In the genomic region with DNA sequence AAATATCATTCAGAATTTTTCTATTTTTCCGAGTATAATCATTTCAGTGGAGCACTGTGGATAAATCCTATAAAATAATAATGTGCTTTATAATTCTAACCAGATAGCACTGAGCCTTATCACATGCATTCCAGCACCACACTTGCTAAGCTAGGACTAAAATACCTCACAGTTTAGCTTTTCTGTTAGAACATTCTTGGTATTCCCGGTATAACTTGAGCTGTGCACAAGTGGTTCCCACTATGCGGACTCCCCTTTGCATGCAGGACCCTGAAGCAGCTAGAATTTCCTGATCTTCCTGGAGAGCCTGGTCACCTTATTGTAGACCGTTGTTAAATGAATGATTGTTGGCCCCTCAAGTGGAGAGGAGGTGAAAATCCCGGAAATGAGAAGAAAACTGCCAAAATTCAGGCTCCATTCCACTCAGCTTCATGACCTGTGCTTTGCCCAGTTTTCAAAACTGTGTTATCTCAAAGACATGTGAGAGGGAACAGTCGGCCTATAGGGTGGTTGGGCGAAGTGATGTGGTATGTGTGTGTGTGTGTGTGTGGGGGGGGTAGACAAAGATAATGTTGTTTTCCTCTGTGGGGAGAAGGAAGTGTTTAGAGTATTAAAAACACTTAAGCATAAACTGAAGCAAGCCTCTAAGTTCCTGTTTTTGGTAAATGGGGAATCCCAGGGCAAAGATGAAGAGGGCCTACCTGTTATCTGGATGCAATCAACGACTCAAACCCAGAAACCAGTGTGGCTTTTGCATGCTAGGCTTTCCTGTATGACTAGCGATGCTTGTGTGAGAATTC, we compare ENCODE assay signal across 13 mouse cellular contexts.
A peak's percentile ranks its signal among the peaks of the same experiment; 100 is the strongest.
DNase-seq lines count a peak whose midpoint lies in the region; ATAC-seq and TF ChIP-seq lines count a peak whose summit lies in the region.
"Had no signal": no experiment of that assay in that cellular context is flagged by ENCODE, and none has a peak within 500 bp of the region (broad histone marks: within the 10 kb centered on the region; RNA-seq: fewer than 3 reads in every experiment).

No protein-coding gene starts in this region.

- H3K36me3 ChIP-seq in lung, postnatal 0 days (ENCODE audit: insufficient read depth, low read length) = no peaks in the 10 kb centered on the region

- H3K27me3 ChIP-seq in lung, postnatal 0 days (replicated peaks; ENCODE audit: insufficient read depth, low read length) = no peaks in the 10 kb centered on the region

- no peak overlapping the region for H3K4me2 ChIP-seq in lung, postnatal 0 days (replicated peaks; ENCODE audit: low read depth, low read length)
- H3K4me2 ChIP-seq: lung, embryonic 14.5 days had no signal

- H3K4me1 ChIP-seq in lung, postnatal 0 days (ENCODE audit: insufficient read depth, low read depth, low read length) = 0 out of 2 replicates have a peak, but pooled peaks cover 6% of the 10 kb centered on the region

- H3K4me3 ChIP-seq in lung, postnatal 0 days (ENCODE audit: low read depth, low read length) = no peak overlapping the region

- H3K27ac ChIP-seq in lung, postnatal 0 days (ENCODE audit: low read length) = peak overlapping the region; percentile 2; the same call in 1 of the 2 replicates
- H3K27ac ChIP-seq: kidney, postnatal 0 days; stomach, postnatal 0 days had no signal

- ATAC-seq in lung, postnatal 0 days = peak; percentile 51
- ATAC-seq in megakaryocyte-erythroid progenitor cell, adult 5-6 weeks (replicated peaks; ENCODE audit: low FRiP score, low TSS enrichment, poor library complexity, severe bottlenecking) = peak; percentile 80
- ATAC-seq in erythroblast, adult 5-6 weeks (replicated peaks; ENCODE audit: low FRiP score, poor library complexity, severe bottlenecking) = no peak

- peak; percentile 38 for DNase-seq in lung, postnatal 0 days (ENCODE audit: low spot score)
- no peak for DNase-seq in lung, postnatal 10 days
- peak; percentile 66 for DNase-seq in CD4-positive, CD25-positive, alpha-beta regulatory T cell, adult 2 months (ENCODE audit: low read depth, low spot score)
- DNase-seq in T-cell, adult 2 months (ENCODE audit: low spot score) = peak; percentile 44
- no peak for DNase-seq in yolk sac, embryonic 10.5 days (ENCODE audit: low spot score)
- DNase-seq: cerebellum, postnatal 10 days; heart, postnatal 14 days; right cerebral cortex, postnatal 14 days had no signal

- TF ChIP-seq CTCF in lung, postnatal 0 days (IDR thresholded peaks at IDR 0.05) = no peak

- peak; percentile 93 for TF ChIP-seq EP300 in lung, postnatal 0 days (IDR thresholded peaks at IDR 0.05)

- H3K9ac ChIP-seq in lung, postnatal 0 days (replicated peaks; ENCODE audit: low read depth) = no peak overlapping the region
- H3K9ac ChIP-seq: lung, embryonic 14.5 days had no signal

- WGBS in lung, postnatal 0 days = 46% methylated on average over 9 of the region's 9 CpGs

- no peaks in the 10 kb centered on the region for H3K9me3 ChIP-seq in lung, postnatal 0 days (ENCODE audit: low read length)

Comparison
In these comparisons a context has a peak if more than half of its experiments do, and no peak if none do; other contexts are left out.
1. DNase-seq: peak in lung, postnatal 0 days (single experiment), CD4-positive, CD25-positive, alpha-beta regulatory T cell, adult 2 months (single experiment) and T-cell, adult 2 months (single experiment); none in lung, postnatal 10 days (single experiment) and yolk sac, embryonic 10.5 days (single experiment).